Mouse (Mus musculus) left cerebral cortex, postnatal 25 days (tissue): ENCODE measurements around the gene Acox3. TPM values are rescaled to one million over a fixed set of nuclear protein-coding genes. Genes with fewer than 3 reads are reported as not detected.

Experiments
- DNase-seq, 2 experiments: peaks; one replicate each; pipeline ENCODE4 v3.0.0; 2022; ENCODE audit warnings: low spot score in 2 of 2, mixed read lengths in 1 of 2
- intact Hi-C: fragments of 180-260 bp; cut with DNase I; formaldehyde crosslinking; loops from one replicate; pipeline ENCODE4 v1.15.1; 2025
- total RNA-seq, 2 experiments: library from RNA; stranded (reverse); gene quantifications; 2 replicates each; pipeline ENCODE4 v1.2.3; 2021

Gene Acox3
- total RNA-seq: 10 to 100 TPM; 26.6 to 29.5 TPM

- intact Hi-C loops: loop anchor here (1.0 to 10.0 kb wide), 2 partner anchors 7 to 272 kb away; partner anchors contain the start of gene Trmt44
- peak; percentile 97 to 99 for DNase-seq
These were observed at the start of gene Acox3 for GRCm38 (mm10) chr5:35582445-35583220. Gene Acox3, plus strand, starts transcription at chr5:35583040.

DNA sequence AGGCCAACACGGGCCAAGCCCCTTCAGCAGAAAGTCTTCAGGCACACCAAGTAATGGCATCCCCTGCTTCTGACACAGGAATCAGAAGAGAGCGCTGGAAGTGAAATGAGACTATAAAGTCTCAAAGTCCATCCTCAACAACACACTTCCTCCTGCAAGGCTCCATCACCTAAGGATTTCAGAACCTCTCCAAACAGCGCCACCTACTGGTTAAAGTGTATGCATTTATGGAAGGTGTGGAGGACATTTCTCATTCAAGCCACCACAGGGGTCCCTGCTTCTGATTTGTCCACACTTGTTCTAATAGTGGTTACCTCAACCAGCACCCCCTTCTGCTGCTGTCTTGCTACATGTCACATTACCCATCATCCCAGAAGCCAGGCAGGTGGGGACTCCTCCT lies 46.6 kb upstream of the Acox3 start:
- intact Hi-C loops: no loop called here
- DNase-seq: no peak

GRCm38 (mm10) chr5:35537474-35537873 lies 45.4 kb upstream of the Acox3 start:
- DNase-seq: no peak
- intact Hi-C loops: no loop called here

DNA sequence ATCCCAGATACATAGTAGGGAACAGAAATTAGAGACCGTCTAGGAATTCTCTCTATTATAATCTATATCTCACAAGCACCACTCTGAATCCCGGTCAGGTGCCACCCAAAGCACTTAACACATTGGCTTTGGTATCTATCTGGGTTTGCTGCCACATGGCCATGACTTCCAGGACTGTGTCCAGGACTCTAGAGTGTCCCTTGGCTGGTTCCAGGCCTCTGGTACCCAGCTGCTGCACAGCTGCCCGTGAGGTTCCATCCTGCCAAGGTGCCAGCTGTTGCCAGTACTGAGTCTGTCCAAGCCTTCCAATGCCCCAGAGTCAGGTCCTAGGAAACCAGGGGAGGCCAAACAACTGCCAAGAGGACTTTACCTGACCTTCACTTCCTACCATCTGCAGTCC lies 44.8 kb upstream of the Acox3 start:
- intact Hi-C loops: no loop called here

DNA sequence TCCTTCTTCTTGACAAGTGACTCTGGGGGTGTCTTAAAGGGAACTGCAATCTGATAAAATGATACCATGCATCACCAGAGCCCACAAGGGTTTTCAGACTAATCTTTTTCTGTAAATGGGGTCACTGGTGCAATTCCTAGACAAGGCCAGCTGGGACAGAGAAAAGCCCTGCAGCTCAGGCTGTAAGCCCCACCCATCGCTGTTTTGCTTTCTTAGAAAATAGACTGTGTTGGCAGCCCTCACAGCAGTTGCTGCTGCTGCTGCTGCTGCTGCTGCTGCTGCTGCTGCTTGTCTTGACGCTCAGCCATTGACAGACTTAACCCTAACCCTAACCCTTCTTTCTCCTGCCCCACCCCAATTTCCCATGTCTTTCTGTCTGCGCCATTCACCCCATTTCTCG lies 43.3 kb upstream of the Acox3 start:
- DNase-seq: no peak
- intact Hi-C loops: no loop called here

More for the DNA sequence above, 44.8 kb upstream of the Acox3 start:
- no peak for DNase-seq

- intact Hi-C loops: no loop called here
- DNase-seq: no peak
These were observed 42.3 kb upstream of the Acox3 start for GRCm38 (mm10) chr5:35540555-35540954.

GRCm38 (mm10) chr5:35541059-35541790 lies 41.6 kb upstream of the Acox3 start:
- intact Hi-C loops: no loop called here
- DNase-seq: no peak

GRCm38 (mm10) chr5:35546127-35546526 lies 36.7 kb upstream of the Acox3 start:
- no peak for DNase-seq
- intact Hi-C loops: no loop called here

DNA sequence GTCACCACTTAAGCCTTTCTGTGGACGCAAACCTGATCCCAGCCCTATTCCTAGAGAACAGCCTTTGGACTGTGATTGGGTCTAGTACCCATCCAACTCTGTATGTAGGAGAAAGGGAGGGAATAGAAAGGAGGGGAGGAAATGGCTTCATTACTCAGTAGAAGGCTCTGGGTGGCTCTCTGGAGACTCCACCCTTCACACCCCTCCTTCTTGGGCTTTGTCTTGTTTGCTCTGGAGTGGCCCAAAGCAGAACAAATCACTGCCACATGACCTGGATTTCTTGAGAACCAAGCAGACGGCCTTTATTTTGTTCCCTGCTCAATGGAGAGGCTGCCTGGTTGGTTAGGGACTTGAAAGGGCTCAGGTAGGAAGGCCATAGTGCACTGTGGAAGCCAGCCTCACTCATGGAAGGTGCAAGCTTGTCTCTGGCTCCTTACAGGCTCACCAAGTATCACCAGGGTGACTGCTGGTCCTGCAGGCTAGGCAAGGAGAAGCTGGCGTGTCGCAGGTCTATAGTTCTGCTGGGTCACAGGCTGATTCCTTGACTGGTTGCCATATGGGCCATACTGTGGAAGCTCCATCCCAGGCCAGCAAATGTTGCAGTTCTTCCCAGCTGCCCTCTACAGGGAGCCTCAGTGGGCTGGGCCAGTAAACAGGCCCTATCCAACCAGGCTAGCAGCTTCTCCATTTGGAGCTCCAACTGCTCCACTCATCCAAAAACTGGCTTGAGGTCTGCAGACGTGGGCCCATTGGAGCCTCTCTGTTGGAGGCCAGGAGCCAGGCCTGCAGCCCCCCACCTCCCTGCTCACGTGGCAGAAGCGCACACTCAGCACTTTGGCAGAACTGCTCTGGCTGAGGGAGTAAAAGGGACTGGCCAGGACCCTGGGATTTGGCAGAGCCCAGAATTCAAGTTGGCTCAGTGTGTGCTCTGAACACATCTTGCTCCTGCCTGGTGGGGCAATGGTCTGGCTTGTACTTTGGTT lies 30.7 kb upstream of the Acox3 start:
- intact Hi-C loops: no loop called here
- DNase-seq: no peak

DNA sequence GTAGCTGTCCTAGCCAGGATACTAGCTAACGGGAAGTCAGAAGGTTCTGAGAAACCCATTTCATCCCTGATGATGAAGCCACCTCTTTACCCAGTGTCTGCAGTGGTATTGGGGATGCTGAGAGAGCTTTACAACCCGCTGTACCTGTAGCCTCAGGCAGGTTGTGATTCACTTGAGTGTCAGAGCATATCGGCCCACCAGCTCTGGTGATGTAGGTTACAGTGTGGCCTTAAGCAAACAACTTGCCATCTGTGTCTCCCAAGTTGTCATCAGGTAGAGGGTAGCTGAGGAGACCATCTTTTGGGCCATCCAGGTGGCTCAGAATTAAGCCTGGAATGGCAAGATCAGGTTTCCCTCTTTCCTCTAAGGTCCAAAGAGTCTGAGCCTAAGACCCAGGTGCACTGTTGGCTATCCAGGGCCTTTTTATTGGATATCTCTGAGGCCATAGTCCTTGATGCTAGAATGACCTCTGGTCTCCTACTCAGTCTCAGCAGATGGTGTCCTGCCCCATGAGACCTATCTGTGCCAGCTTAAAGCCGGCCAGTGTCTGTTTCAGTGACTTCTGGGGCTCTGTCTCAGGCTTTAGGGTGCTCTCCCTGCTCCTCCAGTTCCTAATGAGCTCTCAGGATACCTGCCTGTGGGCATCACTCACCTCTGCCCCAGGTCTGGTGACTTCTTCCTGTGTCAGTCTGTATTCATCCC lies 29.9 kb upstream of the Acox3 start:
- intact Hi-C loops: no loop called here
- DNase-seq: no peak

DNA sequence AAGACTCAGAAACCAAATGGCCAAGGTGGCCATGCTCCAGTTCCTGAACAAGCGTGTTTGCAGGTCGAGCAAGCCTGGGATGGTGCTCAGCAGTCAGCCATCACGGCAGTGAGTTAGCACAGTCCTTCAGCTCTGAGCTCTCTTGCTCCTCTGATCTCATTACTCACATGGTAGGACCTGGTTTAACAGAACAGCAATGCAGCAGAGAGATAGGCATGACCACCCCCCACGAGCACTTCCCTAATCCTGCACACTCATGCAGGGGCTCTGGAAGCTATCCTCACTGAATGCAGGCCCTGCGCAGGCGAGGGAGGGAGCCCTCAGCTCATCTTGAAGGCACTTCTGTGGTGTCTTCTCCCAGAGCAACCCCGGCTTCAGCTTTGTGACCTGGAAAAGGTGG lies 26.4 kb upstream of the Acox3 start:
- no peak for DNase-seq
- intact Hi-C loops: no loop called here

DNA sequence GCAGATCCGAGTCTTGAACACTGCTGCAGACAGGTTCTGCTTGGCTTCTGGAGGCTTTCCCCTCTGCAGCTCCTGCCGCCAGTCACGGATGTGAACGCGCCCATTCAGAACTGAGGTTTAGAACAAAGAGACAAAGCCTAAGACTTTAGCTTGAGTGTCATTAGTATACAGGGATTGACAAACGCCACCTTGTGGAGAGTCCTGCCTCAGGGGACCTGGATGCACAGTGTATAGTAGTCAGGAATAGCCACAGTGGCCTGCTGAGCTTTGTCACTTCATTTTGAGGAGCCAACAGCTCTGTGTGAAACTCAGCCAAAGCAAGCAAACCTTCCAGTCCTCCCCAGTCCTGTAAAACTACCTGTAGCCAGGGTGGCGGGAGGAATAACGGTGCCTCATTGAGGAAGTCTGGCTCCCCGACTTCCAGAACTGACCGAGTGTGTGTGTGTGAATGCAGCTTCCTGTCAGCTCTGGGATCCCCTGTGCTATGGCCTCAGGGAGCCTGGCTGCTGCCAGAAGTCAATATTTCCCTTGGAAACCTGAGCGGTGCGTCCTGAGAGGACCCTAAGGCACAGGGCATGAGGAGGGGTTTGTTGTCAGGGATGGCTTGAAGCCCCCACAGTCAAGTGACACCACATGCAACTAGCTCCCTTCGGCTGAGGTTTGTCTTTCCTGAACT lies 24.8 kb upstream of the Acox3 start:
- intact Hi-C loops: no loop called here

DNA sequence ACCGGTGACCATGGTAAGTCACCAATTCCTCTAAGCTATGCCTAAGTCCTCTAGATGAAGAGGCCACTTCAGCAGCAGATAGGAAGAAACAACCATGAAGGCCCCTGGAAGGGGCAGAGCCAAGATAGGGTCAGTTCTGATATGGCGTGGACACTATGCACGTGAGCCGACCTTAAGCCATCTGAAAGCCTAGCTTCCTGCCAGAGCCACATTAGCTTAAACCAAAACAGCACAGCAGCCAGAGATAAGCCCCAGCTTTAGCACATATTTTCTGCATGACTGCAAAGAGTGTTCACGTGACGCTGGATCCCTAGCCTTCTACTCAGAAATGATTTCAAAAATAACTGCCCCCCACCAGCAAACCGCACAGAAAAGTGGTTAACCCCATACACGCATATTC lies 23.4 kb upstream of the Acox3 start:
- intact Hi-C loops: no loop called here
- no peak for DNase-seq

More for the DNA sequence above, 24.8 kb upstream of the Acox3 start:
- no peak for DNase-seq

DNA sequence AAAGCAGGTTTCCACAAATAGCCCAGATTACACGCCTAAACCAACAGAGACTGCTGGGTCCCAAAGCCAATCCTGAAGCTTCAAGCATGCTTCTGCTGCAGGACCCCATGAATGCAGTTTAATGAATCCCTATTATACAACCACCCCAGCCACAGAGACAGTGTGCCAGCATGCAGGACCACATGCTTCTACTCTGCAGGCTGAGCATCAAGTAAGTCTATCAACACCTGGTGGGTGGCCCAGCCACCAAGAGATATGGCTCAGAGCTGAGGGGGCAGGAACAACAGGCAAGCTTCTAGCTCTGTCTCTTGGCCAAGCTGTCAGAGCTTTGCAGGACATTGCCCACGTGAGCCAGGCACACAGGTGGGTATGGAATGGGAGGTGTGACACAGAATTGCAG lies 20.2 kb upstream of the Acox3 start:
- intact Hi-C loops: loop anchor here (2.0 kb wide), 1 partner anchor 40 kb away; no protein-coding TSS in a partner anchor
- peak; percentile 34 to 87 for DNase-seq

DNA sequence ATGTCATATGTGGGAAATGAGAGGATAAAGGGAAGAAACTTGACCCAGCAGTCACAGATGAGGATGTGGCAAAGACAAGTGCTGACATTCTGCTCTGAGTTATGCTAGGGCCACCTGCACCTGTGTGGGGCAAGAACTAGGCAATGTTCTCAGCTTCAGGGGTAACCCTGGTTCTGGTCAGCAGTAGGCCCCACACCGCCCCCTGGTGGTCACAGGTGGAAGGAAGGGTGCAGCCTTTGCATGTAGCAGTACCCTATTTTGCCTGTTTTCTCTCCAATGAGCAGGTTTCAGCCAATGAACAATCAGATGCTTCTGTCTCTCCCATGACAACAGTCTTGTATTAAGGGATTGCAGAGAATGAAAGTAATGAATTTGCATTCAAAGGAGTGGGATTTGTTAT lies 19.4 kb upstream of the Acox3 start:
- intact Hi-C loops: loop anchor here (2.0 kb wide), 1 partner anchor 41 kb away; no protein-coding TSS in a partner anchor
- peak; percentile 64 to 66 for DNase-seq

- intact Hi-C loops: no loop called here
- no peak for DNase-seq
These were observed 17.6 kb upstream of the Acox3 start for GRCm38 (mm10) chr5:35565217-35565616.

- DNase-seq: peak in 1 of 2 experiments; percentile 51
- intact Hi-C loops: no loop called here
These were observed 16.2 kb upstream of the Acox3 start for GRCm38 (mm10) chr5:35566632-35567031.

- intact Hi-C loops: no loop called here
- no peak for DNase-seq
These were observed 11.3 kb upstream of the Acox3 start for GRCm38 (mm10) chr5:35571546-35571945.
